Mouse (Mus musculus) limb, embryonic 14.5 days (tissue): Measurements from ENCODE around the gene Nwd2. TPM values are rescaled to one million over a fixed set of nuclear protein-coding genes. Genes with fewer than 3 reads are reported as not detected.

Experiments used
- ATAC-seq: fragments of 200-750 bp; cut with Nextera tagmentation; 2 replicates; pipeline ENCODE4 v1.8.0; 2017; ENCODE audit warnings: low read depth, moderate number of reproducible peaks, moderate TSS enrichment; ENCODE audit not compliant: low FRiP score
- DNase-seq: peaks from one replicate; pipeline ENCODE4 v3.0.0-alpha.2; 2015; ENCODE audit warnings: low spot score
- H3K27ac ChIP-seq: fragments of 300-500 bp; sonication (generic); replicated peaks from 2 replicates; pipeline ENCODE4 v1.5.1; 2014; ENCODE audit warnings: low read depth, mild to moderate bottlenecking, low read length, moderate library complexity, mixed read lengths
- H3K27me3 ChIP-seq: fragments of 300-500 bp; sonication (generic); 2 replicates; pipeline ENCODE4 v1.6.1; 2014; ENCODE audit warnings: low read length, mixed read lengths; ENCODE audit not compliant: control insufficient read depth, insufficient read depth
- H3K36me3 ChIP-seq: fragments of 300-500 bp; sonication (generic); 2 replicates; pipeline ENCODE4 v1.6.1; 2014; ENCODE audit warnings: mild to moderate bottlenecking, low read length, moderate library complexity, mixed read lengths; ENCODE audit not compliant: control insufficient read depth, insufficient read depth
- H3K4me1 ChIP-seq: fragments of 300-500 bp; sonication (generic); 2 replicates; pipeline ENCODE4 v1.6.1; 2014; ENCODE audit warnings: antibody characterized with exemption, low read length, mixed read lengths; ENCODE audit not compliant: control insufficient read depth, insufficient read depth
- H3K4me2 ChIP-seq: fragments of 300-500 bp; sonication (generic); replicated peaks from 2 replicates; pipeline ENCODE4 v1.6.1; 2014; ENCODE audit warnings: low read depth, mild to moderate bottlenecking, low read length, moderate library complexity; ENCODE audit not compliant: severe bottlenecking
- H3K4me3 ChIP-seq: fragments of 300-500 bp; sonication (generic); replicated peaks from 2 replicates; pipeline ENCODE4 v1.5.1; 2014; ENCODE audit warnings: low read length
- H3K9ac ChIP-seq: fragments of 300-500 bp; sonication (generic); 2 replicates; pipeline ENCODE4 v1.6.1; 2014; ENCODE audit warnings: mild to moderate bottlenecking, low read depth, low read length, moderate library complexity; ENCODE audit not compliant: severe bottlenecking
- H3K9me3 ChIP-seq: fragments of 300-500 bp; sonication (generic); 2 replicates; pipeline ENCODE4 v1.6.1; 2016; ENCODE audit warnings: low read length; ENCODE audit not compliant: control insufficient read depth
- POLR2A ChIP-seq: fragments of 200-500 bp; IDR thresholded peaks from 2 replicates; pipeline ENCODE4 v1.8.0; 2012; ENCODE audit warnings: inconsistent platforms, mild to moderate bottlenecking, moderate library complexity, borderline replicate concordance; ENCODE audit not compliant: insufficient read depth, insufficient read length; ENCODE audit errors: extremely low read depth
- WGBS: fragments of 180-500 bp; shearing (Covaris S2); extraction: QIAGEN DNeasy Blood & Tissue Kit; methylation state at CpG from one replicate; pipeline ENCODE4 v1.1.7; 2014; 5-methylcytosine and 5-hydroxymethylcytosine counted together
- polyA plus RNA-seq, 2 experiments: library from polyadenylated mRNA; depleted of rRNA in 1 of 2; stranded (reverse) in 1 of 2; unstranded in 1 of 2; fragments of >200 nt; fragmentation: Nextera tagmentation in 1 of 2; extraction: Ambion mirVana in 1 of 2; gene quantifications; 2 replicates each; pipeline versions ENCODE4 v1.2.1 to v1.2.3; 2012 to 2014

Gene Nwd2
- polyA plus RNA-seq, 2 experiments, result 0.34 to 0.35 TPM

GRCm38 (mm10) chr5:63628531-63628871 lies 20.4 kb upstream of the Nwd2 start:
- DNase-seq, result no peak
- no peak for ATAC-seq
- no peaks in the 10 kb centered on the region for H3K4me1 ChIP-seq
- H3K27ac ChIP-seq, result no peak overlapping the region
- TF ChIP-seq POLR2A, result no peak
- H3K9ac ChIP-seq, result no peak overlapping the region
- H3K4me3 ChIP-seq, result no peak overlapping the region
- no peak overlapping the region for H3K4me2 ChIP-seq
- no peaks in the 10 kb centered on the region for H3K36me3 ChIP-seq
- H3K9me3 ChIP-seq, result no peaks in the 10 kb centered on the region
- H3K27me3 ChIP-seq, result no peaks in the 10 kb centered on the region
- WGBS, result 55% methylated on average over 3 of the region's 3 CpGs

DNA sequence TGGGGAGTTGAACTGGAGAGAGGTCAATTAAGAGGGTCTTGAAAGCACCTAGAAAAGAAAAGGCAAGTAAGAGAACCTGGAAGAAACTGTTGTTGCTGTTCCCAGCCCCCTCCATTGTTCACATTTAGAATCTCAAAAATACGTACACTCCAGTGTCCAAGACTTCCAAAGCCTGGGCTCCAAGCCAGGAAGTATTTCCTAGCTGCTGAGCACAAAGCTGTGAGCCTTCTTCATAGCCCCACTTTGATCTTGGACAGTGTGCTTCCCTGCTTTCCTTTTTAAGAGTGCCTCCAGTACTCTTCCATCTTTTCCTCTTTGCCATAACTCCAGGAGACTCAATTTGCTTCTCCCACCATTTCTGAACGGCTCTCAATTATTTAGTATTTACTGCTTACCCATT lies 14.3 kb upstream of the Nwd2 start:
- TF ChIP-seq POLR2A, result no peak
- no peak overlapping the region for H3K9ac ChIP-seq
- no peak overlapping the region for H3K4me2 ChIP-seq

GRCm38 (mm10) chr5:63648187-63648586 lies 715 bp upstream of the Nwd2 start:
- peaks cover 6% of the 10 kb centered on the region; the same call in 1 of the 2 replicates for H3K4me1 ChIP-seq
- TF ChIP-seq POLR2A, result no peak
- ATAC-seq (no peak), DNase-seq (no peak)
- no peaks in the 10 kb centered on the region for H3K9me3 ChIP-seq
- WGBS, result 44% methylated on average over 2 of the region's 2 CpGs
- H3K27ac ChIP-seq, result no peak overlapping the region
- H3K9ac ChIP-seq, result no peak overlapping the region
- no peaks in the 10 kb centered on the region for H3K36me3 ChIP-seq
- H3K4me2 ChIP-seq, result no peak overlapping the region
- H3K27me3 ChIP-seq, result peaks cover 36% of the 10 kb centered on the region
- H3K4me3 ChIP-seq, result no peak overlapping the region

More for the DNA sequence above, 14.3 kb upstream of the Nwd2 start:
- Histone ChIP-seq H3K4me3 (no peak overlapping the region), H3K27ac (no peak overlapping the region), H3K27me3 (no peaks in the 10 kb centered on the region), H3K36me3 (no peaks in the 10 kb centered on the region), H3K4me1 (no peaks in the 10 kb centered on the region), H3K9me3 (no peaks in the 10 kb centered on the region)
- ATAC-seq (no peak), DNase-seq (peak; percentile 42)
- 42% methylated on average over 2 of the region's 2 CpGs for WGBS

DNA sequence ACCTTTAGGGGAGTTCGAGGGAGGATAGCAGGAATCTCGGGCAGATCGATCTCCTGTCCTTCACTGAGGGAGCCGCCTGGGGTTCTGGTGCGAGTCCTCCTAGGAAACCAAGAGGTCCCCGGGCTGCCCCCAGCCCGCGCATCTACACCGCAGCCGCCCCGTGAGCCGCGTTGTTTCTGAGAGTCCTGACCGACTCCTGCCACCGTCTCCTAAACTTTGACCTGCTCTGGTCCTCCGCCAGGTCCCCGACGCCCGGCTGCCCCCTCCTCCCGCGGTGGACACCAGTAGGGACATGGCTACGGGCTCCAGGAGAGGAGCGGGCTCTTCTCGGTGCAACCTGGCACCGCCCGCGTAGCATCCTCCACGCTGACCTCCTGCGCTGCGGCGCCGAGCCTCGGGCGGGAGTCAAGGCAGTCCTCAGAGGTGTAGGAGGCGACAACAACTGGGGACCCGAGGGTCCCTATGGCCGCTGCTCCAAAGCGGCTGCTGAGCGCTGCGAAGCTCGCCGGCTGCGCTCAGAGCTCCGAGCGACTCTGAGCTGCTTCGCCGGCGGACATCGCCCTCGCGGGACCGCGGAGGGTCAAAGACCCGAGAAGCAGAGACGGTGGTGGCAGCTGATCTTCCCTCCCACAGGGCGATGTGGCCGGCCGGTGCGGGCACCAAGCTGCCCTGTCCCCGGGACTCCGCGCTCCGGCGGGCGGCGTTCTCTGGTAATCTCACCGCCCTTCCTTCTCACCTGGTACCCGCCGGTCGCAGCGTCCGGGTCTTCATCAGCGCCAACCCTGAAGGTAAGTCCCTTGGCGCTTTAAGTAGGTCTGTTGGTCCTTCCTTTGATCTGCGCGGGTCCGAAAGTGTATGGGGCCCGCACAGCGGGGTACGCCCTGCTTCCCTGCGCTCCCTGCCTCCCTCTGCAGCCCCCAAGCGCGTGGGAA lies 897 bp downstream of the Nwd2 start:
- ATAC-seq (no peak), DNase-seq (no peak)
- Histone ChIP-seq H3K4me3 (peak overlapping the region; percentile 43), H3K4me2 (peak overlapping the region; percentile 83), H3K27me3 (peaks cover 36% of the 10 kb centered on the region), H3K27ac (no peak overlapping the region), H3K36me3 (no peaks in the 10 kb centered on the region), H3K9me3 (no peaks in the 10 kb centered on the region), H3K9ac (peak overlapping the region; percentile 44), H3K4me1 (peaks cover 6% of the 10 kb centered on the region; the same call in 1 of the 2 replicates)
- under 1% methylated on average over 62 of the region's 83 CpGs for WGBS
- no peak for TF ChIP-seq POLR2A

GRCm38 (mm10) chr5:63651813-63652212 lies 2.9 kb downstream of the Nwd2 start:
- ATAC-seq (no peak), DNase-seq (no peak)
- H3K9ac ChIP-seq, result no peak overlapping the region
- peaks cover 36% of the 10 kb centered on the region for H3K27me3 ChIP-seq
- no peak overlapping the region for H3K4me2 ChIP-seq
- no peaks in the 10 kb centered on the region for H3K36me3 ChIP-seq
- no peak overlapping the region for H3K4me3 ChIP-seq
- H3K9me3 ChIP-seq, result no peaks in the 10 kb centered on the region
- no peak for TF ChIP-seq POLR2A
- peaks cover 6% of the 10 kb centered on the region; the same call in 1 of the 2 replicates for H3K4me1 ChIP-seq
- no peak overlapping the region for H3K27ac ChIP-seq

DNA sequence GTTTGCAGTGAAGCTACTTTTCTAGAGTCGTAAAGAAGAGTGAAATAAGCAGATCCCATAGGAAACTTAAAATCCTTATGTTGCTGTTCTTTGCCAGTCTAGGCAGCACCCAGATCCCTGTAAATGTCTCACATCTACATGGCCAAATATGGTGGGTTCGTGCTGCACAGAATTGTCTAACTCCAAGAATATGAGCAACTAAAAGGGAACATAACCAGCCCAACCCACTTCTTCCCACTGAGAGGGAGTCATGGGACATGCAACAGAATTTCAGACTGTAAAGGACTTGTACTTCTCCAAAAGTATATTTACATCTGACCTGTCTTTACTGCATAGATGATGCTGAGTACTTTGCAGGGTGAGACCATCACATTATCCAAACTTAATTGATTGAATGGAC lies 3.8 kb downstream of the Nwd2 start:
- Histone ChIP-seq H3K9ac (no peak overlapping the region), H3K4me3 (no peak overlapping the region), H3K4me1 (peaks cover 6% of the 10 kb centered on the region; the same call in 1 of the 2 replicates), H3K27ac (no peak overlapping the region), H3K27me3 (peaks cover 36% of the 10 kb centered on the region), H3K9me3 (no peaks in the 10 kb centered on the region), H3K4me2 (no peak overlapping the region), H3K36me3 (no peaks in the 10 kb centered on the region)
- ATAC-seq (no peak), DNase-seq (no peak)
- TF ChIP-seq POLR2A, result no peak
- 77% methylated on average over 2 of the region's 2 CpGs for WGBS
